Mouse (Mus musculus) lung, postnatal 0 days (tissue): Measurements from ENCODE around the gene Srsf7.

Experiments
- CTCF ChIP-seq: IDR thresholded peaks from 2 replicates; pipeline ENCODE4 v1.5.1; 2016; ENCODE audit warnings: antibody characterized with exemption, mild to moderate bottlenecking
- EP300 ChIP-seq: IDR thresholded peaks from 2 replicates; pipeline ENCODE4 v1.6.1; 2016; ENCODE audit warnings: antibody characterized with exemption, mild to moderate bottlenecking, control low read depth

DNA sequence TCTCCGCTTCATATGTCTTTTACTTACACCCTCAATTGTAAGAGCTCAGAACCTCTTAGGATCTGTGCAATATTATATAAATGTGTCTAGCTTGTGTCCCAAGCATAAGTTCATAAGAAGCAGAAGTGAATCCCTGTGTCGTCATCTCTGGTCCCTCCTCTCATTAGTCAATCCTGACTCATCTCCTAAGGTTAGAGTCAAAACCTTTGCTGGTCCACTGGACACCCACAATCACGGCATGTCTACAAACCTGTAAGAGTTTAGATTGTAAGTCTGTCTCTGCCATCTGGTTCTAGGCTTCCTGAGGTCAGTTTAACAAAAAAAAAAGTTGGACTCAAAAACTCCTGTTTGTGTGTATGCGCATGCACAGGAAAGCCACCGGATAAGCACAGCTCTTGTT is 34.3 kb downstream of the Srsf7 start:
- no peak for TF ChIP-seq CTCF
- TF ChIP-seq EP300: no peak
